Mouse (Mus musculus) cerebellum, postnatal 14 days (tissue): ENCODE measurements around the gene Zfp366.

Experiments used
- DNase-seq, 2 experiments: peaks; one replicate each; pipeline ENCODE4 v3.0.0; 2021; ENCODE audit warnings: mixed read lengths in 2 of 2

Gene Zfp366

DNA sequence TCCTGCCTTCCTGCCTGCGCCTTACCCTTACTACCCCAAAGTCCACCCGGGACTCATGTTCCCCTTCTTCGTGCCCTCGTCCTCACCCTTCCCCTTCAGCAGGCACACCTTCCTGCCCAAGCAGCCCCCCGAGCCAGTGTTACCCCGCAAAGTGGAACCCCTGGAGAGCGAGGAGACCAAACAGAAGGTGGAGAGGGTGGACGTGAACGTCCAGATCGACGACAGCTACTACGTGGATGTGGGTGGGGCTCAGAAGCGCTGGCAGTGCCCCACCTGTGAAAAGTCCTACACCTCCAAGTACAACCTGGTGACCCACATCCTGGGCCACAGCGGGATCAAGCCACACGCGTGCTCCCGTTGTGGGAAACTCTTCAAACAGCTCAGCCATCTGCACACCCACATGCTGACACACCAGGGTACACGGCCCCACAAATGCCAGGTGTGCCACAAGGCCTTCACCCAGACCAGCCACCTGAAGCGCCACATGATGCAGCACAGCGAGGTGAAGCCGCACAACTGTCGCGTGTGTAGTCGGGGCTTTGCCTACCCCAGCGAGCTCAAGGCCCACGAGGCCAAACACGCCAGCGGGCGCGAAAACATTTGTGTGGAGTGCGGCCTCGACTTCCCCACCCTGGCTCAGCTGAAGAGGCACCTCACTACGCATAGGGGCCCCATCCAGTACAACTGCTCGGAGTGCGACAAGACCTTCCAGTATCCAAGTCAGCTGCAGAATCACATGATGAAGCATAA is 44.4 kb downstream of the Zfp366 start:
- no peak for DNase-seq

DNA sequence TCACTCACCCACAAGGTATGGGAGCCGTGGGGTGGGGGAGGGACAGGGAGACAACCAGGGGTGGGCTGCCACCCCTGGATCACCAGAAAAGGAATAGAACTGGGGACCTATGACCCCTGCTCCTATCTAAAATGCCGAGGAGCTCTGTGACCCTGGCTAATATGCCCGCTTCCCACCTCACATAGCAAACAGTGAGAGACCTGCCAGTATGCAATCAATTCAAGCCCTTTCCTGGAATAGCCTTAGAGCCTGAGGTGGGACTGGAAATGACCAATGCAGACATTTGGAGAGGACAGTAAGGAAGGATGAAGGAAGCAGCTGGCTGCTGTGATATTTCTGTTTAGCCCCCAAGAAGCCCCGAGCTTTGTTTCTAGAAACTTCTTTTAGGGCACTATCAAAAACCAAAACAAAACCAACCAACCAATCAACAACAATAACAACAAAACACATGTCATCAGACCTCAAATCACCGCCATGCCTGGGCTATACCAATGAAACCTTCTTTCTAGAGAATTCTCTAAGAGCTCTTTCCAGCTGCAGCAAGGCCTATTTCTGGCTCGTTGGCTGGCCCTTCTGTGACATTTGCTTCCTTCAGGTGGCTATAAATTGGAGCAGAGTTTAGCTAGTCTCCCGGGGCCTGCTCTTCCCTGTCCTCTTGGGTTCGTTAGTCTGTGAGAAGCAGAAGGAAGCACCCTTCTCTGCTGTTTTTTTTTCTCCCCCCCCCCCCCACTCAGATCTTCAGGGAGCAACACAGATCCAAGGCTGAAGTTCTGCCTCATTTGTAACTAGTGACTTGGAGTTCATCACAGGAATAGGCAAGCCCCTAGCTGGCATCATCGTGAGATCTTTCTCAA is 45.2 kb downstream of the Zfp366 start:
- no peak for DNase-seq

DNA sequence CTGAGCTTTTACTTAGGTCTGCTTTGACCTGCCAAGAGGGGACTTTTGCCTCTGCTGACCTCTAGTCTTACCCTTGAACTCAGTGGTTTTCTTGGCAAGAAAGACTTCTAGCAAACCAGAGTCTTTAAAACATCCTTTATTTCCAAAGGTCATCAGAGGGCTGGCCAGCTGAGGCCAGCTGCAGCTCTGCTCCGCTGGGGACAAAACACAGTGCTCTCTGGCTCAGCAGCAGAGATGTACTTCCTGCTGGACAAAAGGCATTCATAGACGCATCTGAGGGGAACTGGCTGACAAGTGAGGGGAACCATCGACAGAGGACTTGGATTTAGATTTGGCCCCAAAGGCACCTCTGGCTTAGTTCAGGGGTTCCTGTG is 45.9 kb downstream of the Zfp366 start:
- no peak for DNase-seq

DNA sequence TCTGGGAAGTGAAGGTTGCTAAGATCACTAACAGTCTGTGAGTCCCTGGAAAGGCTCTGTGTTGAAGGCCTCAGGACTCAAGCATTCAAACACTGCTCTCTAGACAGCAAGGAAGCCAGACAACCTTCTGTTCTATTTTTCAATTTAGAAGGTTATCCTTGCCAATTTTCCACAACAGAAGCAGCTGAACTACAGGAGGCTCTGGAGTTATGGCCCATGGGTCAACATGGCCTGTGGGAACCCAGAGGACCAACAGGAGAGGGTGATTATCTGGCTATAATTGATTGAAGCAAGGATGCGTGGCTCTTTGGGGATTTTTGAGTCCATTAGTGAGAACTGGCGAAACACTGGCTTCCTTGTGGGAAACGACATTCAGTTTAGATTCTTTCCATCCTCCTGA is 48.7 kb downstream of the Zfp366 start:
- DNase-seq, result no peak

DNA sequence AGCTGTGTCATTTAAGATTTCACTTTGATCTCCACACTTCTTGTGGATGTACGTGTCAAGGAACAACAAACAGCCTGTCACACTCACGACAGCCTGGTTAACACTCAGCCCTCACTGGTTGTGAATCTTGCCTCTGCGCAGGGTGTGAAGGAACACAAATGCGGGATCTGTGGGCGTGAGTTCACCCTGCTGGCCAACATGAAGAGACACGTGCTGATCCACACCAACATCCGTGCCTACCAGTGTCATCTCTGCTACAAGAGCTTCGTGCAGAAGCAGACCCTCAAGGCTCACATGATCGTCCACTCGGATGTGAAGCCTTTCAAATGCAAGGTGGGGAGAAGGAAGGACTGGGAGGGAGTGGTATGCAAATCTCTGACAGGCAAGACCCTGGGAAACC is 49.3 kb downstream of the Zfp366 start:
- DNase-seq, result no peak

DNA sequence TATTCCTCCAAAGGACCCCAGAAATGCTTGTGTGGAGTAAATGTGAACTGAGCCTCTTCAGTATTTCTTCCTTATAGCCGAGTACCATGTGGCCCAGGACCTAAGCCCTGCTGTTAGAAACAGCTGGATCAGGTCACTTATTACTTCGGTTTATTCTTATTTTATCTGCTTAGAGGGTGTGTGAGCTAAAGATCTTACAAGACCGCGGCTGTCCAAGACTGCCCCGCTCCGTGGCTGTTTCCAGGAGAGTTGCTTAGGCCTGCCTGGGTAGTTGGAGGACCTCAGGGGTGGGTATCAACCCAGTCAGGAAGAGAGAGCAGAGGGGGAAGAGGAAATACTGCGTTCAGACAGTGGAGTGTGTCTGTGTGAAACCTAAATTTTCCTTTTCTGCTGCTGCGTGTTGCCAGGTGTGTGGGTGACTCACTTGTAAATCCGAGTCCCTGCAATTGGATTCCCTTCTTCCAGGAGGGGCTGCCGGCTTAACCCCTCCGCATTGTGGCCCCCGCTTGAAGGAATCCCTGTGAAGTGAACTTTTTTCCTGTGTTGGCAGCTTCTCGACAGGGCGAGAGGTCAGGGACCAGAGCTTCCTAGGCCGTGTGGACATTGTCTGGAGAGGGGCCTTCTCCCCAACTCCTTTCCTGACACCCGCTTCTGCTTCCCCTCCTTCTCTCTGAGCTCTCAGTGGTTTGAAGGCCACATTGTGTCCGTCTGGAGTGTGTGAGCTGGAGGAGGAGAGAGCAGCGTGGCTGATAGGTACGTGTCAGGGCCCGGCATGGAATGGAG is 51.0 kb downstream of the Zfp366 start:
- no peak for DNase-seq

DNA sequence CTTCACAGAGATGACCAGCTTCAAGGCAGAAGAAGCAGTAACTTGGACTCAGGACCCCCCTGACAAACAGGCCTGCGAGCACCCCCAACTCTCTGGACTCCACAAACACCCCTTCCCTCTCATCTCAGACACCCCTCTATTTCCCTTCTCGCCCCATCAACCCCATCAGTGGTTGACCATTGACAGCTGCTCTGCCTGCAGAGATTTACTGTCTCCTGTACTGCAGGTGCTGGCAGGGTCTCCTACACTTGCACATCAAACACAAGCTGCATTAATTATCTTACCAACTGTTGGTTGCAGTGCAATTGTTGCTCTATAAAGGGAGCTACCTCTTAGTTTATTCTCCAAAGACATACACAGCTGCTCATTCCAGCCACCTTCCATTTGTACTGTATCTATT is 51.6 kb downstream of the Zfp366 start:
- DNase-seq, result no peak

DNA sequence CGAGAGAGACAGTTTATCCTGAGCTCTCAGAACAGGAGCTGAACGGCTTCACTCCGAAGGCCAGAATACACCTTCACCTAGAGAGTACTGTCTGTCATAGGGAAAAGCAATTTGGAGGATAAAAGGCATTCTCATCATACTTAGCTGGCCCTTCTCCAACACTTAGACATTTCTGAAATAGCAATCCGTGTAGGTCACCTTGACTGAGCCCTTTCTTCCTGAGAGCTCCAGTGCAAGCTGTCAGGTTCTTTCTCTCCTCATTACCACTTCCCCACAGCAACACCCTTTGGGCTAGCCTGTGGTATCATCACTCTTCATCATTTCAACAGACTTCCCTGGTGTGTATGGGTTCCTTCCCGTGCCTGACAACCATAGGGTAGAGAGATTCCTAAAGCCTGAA is 52.5 kb downstream of the Zfp366 start:
- DNase-seq, result no peak

DNA sequence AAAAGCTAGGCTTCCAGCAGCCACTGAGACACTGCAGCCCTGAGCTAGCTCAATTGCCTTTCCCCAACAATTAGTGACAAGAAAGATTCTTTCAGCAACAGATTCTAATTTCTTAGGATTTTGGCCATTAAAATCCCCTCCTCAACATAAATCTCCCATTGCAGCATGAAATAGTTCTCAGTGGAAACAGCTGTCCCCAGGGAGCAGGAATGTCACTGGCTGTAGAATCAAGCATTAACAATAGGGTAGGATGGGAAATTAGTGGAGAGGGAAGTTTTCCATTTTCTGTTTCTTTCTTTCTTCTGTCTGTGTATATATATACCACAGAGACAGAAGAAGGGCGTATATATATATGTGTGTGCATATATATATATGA is 53.2 kb downstream of the Zfp366 start:
- no peak for DNase-seq

DNA sequence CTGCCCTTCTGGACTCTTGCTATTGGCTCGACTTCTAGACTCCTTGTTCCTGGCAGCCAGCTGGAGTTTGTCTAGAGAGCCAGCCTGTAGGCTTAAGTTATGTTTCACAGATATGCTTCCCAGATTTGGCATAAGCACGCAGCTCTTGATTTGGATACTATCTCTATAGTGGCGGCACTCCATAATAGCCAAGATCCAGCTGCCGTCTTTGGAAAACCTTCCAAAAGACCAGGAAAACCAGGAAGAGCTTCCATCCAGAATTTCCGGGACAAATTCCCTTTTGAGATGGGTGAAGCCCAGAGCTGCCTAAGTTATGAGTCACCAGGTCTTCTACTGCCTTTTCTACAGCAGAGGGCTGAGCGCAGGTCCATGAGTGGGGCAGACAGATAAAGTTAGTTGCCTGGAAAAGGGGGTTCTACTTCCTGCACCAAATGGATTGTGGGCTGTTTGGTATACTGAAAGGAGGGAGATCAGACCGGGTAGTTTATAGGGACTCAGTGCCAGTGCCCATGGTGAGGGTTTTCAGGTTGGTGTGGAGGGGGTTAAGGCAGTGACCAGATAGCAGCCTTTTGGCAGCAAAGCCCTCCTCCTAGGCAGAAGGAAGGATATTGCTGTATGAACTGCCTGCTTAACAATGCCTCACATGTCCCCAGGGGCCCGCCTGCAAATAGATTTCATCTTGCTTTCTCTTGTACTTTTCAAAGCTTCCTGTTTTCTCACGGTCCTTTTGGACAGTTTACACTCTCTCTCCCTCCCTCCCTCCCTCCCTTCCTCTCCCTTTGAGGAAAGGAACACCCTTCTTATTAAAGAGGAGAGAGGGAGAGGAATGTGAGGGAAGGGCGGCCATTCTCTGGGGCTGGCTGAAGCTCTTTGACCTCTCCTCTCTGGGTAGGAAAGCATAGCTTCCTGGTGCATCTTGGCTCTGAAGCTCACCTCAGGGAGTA is 53.9 kb downstream of the Zfp366 start:
- DNase-seq, result no peak

DNA sequence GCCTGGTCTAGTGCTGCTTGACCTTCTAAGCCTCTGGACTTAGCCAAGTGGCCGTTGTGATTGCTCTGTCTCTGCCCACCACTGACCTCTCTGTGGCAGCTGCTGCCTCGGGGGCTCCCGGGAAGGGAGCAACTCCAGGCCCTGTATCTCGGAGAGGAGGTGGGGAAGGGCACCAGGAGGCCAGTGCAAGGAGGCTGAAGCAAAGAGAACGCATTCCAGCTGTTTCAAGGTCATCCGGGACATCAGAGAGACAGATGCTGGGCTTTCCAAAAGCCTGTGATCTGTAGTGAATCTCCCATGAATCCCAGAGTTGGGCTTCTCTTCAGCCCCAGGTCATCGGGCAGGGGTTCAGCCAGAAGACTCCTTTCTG is 54.5 kb downstream of the Zfp366 start:
- DNase-seq, result no peak

DNA sequence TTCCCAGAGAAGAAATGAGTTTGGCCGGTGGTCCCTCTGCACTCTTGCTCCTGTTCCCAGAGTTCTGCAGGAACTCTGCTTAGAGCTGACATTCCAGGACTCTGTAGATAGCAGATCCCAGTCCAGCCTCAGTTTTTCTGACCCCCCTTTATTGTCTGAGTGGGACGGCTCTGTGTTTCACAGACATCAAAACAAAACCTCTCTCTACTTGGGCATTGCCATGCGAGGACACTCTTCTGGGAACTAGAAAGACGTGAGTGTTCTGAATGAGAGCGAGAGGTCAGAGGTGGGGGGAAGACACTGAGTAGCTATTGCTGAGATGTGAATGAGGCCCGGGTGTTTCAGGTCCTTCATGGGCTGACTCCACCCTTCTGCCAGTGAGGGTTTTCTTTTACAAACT is 55.1 kb downstream of the Zfp366 start:
- DNase-seq, result no peak

DNA sequence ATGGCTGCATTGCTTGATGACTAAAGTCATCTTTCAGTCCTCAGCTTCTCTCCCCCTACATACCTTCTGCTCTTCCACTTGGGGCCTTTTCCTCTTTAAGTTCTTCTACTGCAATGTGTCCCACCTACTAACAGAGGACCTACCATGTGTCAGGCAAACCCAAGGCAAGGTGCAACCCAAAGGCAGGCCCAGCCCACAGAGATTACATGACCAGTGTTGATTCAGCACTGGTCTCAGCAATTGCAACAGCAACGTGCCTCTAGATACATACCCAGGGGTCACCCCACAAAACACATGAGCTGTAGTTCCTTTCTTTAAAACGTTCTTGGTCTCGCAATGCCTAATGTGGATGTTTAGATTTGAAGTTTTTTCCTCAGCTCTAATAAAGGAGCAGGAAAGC is 57.4 kb downstream of the Zfp366 start:
- no peak for DNase-seq

DNA sequence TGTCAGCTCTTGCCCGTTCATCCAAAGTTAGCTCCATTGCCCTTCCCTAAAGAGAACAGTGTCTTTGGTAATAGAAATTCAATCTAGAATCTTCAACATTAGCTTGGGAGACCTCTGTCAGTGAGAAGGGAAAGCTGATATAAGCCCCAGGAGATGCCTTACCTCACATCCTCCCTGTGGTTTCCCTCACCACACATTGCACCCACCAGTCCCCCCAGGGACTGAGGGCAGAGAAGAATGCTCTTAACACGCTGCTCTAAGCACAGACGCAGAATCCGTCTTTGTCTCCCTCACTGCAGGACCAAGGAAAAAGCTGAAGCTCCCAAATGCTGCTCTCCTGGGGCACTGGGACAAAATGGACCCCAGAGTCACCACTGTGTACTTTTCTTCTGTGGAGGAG is 58.3 kb downstream of the Zfp366 start:
- DNase-seq, result no peak

DNA sequence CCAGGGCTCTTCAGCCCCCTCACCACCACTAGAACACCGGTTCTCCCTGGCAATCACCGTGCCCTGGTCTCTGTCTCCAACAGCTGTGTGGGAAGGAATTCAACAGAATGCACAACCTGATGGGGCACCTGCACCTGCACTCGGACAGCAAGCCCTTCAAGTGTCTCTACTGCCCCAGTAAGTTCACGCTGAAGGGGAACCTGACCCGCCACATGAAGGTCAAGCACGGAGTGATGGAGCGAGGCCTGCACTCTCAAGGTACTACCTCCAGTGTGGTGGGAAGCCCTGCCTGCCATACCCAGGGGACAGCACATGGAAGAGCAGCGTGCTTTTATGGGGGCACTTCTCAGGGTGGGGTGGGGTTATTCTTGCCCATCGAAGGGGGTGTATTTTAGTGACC is 59.2 kb downstream of the Zfp366 start:
- no peak for DNase-seq

DNA sequence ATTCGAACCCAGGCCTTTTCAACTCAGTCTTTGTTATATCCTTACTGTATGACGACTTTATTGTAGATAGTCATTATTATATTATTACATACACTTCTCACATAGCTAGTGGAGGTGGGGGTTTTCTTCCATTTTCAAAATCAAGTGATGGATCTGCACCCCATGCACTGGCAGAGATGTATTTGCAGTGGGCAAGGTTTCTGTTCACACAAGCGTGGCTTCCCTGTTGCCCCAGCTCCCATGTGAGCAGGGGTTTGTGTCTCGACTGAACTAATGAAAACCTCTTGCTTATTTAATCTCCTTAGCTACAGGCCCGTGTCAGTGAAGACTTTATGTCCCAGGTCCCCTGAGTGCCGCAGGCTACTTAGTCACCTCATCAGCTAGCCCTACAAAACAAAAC is 59.8 kb downstream of the Zfp366 start:
- no peak for DNase-seq

DNA sequence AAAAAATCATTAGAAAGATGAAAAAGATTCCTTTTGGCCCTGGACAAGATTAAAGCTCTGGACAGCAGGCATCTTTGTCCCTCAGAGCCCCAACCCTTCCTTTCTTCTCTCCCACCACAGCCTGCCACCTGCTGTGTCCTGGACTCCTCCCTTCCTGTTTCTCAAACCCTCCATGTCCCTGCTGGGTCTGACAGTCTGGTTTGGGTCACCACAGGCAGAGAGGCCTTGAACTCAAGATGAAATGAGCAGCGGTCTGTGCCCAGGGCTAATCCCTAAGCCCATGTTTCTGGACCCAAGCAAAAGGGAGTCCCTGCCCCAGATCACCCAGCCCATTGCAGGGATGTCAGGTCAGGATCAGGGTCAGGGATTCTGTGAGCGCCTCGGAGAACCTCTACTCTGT is 60.3 kb downstream of the Zfp366 start:
- no peak for DNase-seq

DNA sequence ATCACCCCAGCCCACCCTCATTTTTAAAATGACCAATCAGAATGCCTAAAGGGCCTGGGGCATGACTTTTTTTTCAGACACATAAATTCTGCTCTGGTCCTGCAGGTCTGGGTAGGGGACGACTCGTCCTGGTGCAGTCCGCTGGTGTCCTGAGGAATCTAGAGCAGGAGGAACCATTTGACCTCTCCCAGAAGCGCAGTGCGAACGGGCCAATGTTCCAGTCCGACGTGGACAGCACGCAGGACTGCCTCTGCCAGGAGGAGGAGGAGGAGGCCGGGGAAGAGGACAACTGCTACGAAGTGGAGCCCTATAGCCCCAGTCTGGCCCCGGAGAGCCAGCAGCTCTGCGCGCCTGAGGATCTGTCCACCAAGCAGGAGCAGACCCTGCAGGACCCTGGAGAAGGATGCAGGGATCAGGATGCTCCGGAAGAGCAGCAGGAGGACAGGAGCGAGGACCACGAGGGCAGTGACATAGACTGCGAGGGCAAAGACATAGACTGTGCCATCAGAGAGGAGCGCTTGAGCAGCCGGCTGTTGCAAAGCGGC is 61.4 kb downstream of the Zfp366 start:
- DNase-seq, result no peak

DNA sequence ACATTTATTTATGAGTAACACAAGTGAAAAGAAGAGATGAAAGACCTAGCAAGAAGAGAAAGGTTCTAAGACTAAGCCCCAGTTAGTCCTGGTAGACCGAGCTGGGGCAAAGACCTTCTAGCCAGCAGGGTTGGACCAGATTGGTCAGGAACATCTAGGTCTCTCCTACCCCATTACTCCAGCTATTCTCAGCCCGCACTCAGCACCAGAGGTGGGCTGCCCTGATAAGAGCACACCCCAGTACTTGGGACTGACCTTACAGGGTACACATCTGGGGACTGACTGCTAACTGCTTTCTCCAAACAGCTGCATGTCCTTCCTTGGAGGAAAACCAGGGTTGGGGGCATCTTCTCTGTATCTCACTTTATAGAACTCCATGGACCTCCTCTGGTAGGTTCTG is 66.2 kb downstream of the Zfp366 start:
- DNase-seq, result no peak

DNA sequence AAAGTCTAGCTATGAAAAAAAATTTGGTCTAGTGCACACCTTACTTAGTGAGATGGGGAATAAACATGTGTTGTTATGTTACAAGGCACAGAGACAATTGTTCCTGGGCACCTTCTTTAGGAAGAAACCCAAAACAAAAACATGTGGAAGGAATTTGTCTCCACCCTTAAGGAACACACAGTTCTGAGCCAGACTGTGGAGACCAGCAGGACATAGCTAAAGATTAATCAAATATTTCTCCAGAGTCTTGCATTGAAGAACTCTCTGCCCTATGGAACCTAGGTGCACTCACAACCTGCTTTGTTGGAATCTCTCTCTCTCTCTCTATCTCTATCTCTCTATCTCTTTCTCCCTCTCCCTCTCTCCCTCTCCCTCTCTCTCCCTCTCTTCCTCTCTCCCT is 69.6 kb downstream of the Zfp366 start:
- no peak for DNase-seq

DNA sequence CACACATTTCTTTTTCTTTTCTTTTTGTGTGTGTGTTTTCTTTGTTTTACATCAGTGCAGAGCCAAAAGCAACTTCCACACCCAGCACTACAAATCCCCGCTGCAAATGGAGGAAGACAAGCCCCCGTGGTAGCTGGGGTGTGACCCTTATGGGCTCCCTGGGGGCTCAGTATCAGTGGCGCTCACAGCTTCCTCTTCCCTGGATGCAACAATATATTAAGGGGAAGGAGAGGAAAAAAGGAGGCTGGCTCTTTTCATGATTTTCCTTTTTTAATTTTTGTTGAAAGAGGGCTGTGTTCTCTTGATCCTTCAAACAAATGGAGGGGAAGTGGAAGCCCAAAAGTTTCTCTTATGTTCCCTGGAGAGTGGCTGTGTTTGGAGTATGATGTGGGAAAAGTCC is 70.2 kb downstream of the Zfp366 start:
- no peak for DNase-seq

DNA sequence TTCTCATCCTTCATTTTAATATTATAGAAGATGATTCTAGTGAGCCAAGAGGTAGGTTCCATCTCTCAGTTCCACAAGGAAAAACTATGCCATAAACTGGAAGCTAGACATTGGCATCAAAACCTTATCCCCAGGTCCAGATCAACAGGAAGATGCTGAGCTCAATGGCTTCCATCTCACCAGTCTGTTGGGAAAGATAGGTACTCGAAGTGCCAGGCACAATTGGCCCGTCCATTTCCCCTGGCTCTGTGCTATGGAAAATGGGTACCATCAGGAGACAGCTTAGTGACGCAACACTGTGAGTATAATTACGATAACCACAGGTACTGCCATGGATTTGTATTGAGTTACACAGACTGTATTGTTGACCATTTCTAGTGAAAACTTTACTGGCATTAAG is 72.3 kb downstream of the Zfp366 start:
- peak; percentile 31 to 61 for DNase-seq
